Mouse (Mus musculus) stomach, postnatal 0 days (tissue): ENCODE measurements around the gene H2-Ab1. TPM values are rescaled to one million over a fixed set of nuclear protein-coding genes. Genes with fewer than 3 reads are reported as not detected.

Experiments
- ATAC-seq: fragments of 200-750 bp; cut with Nextera tagmentation; 2 replicates; pipeline ENCODE4 v1.8.0; 2017; ENCODE audit not compliant: low FRiP score, low TSS enrichment
- DNase-seq: peaks from one replicate; pipeline ENCODE4 v3.0.0-alpha.2; 2016; ENCODE audit warnings: low spot score
- H3K27ac ChIP-seq: fragments of 300-500 bp; sonication (generic); replicated peaks from 2 replicates; pipeline ENCODE4 v1.5.1; 2014; ENCODE audit warnings: mild to moderate bottlenecking, control low read depth
- H3K27me3 ChIP-seq: fragments of 300-500 bp; sonication (generic); 2 replicates; pipeline ENCODE4 v1.6.1; 2014; ENCODE audit warnings: low read length; ENCODE audit not compliant: control insufficient read depth, insufficient read depth
- H3K36me3 ChIP-seq: fragments of 300-500 bp; sonication (generic); 2 replicates; pipeline ENCODE4 v1.6.1; 2014; ENCODE audit warnings: low read length, mixed read lengths; ENCODE audit not compliant: control insufficient read depth, insufficient read depth
- H3K4me1 ChIP-seq: fragments of 300-500 bp; sonication (generic); replicated peaks from 2 replicates; pipeline ENCODE4 v1.6.1; 2014; ENCODE audit warnings: antibody characterized with exemption; ENCODE audit not compliant: control insufficient read depth, insufficient read depth
- H3K4me2 ChIP-seq: fragments of 300-500 bp; sonication (generic); replicated peaks from 2 replicates; pipeline ENCODE4 v1.6.1; 2014; ENCODE audit warnings: low read depth, mild to moderate bottlenecking, control low read depth, moderate library complexity
- H3K4me3 ChIP-seq: fragments of 300-500 bp; sonication (generic); 2 replicates; pipeline ENCODE4 v1.5.1; 2014; ENCODE audit warnings: low read depth, low read length, control low read depth
- H3K9ac ChIP-seq: fragments of 300-500 bp; sonication (generic); 2 replicates; pipeline ENCODE4 v1.6.1; 2014; ENCODE audit warnings: mild to moderate bottlenecking, low read length, control low read depth, mixed read lengths
- H3K9me3 ChIP-seq: fragments of 300-500 bp; sonication (generic); 2 replicates; pipeline ENCODE4 v1.6.1; 2016; ENCODE audit warnings: low read length; ENCODE audit not compliant: control insufficient read depth
- CTCF ChIP-seq: IDR thresholded peaks from 2 replicates; pipeline ENCODE4 v1.5.1; 2016; ENCODE audit warnings: antibody characterized with exemption, low read depth, mild to moderate bottlenecking, moderate library complexity
- EP300 ChIP-seq: optimal IDR thresholded peaks from 2 replicates; pipeline ENCODE3; 2016; ENCODE audit warnings: antibody characterized with exemption
- WGBS: fragments of 180-500 bp; shearing (Covaris S2); extraction: QIAGEN DNeasy Blood & Tissue Kit; methylation state at CpG from one replicate; pipeline ENCODE4 v1.1.7; 2014; 5-methylcytosine and 5-hydroxymethylcytosine counted together
- polyA plus RNA-seq: library from polyadenylated mRNA; unstranded; fragments of >200 nt; fragmentation: Nextera tagmentation; extraction: Ambion mirVana; gene quantifications from 2 replicates; pipeline ENCODE4 v1.2.1, GENCODE M21; 2015

The H2-Ab1 gene
- polyA plus RNA-seq, 1 experiment from 2014 or later, result 20.1 TPM

GRCm38 (mm10) chr17:34287648-34288047, 30.2 kb downstream of the H2-Ab1 start, which contains the start of gene H2-Aa:
Gene H2-Aa, minus strand, starts transcription at chr17:34287823.
- WGBS, result 14% methylated on average over 8 of the region's 8 CpGs

GRCm38 (mm10) chr17:34288131-34288530, 30.6 kb downstream of the H2-Ab1 start:
- DNase-seq (no peak), ATAC-seq (no peak)
- Histone ChIP-seq H3K4me1 (no peaks in the 10 kb centered on the region), H3K4me2 (no peak overlapping the region), H3K36me3 (no peaks in the 10 kb centered on the region), H3K27me3 (no peaks in the 10 kb centered on the region), H3K27ac (no peak overlapping the region), H3K9me3 (no peaks in the 10 kb centered on the region), H3K4me3 (no peak overlapping the region), H3K9ac (no peak overlapping the region)
- 65% methylated on average over 3 of the region's 3 CpGs for WGBS
- TF ChIP-seq CTCF (no peak), EP300 (no peak)

More at GRCm38 (mm10) chr17:34287648-34288047, 30.2 kb downstream of the H2-Ab1 start, which contains the start of gene H2-Aa:
- no peak within 1 kb of the TSS for H3K27ac ChIP-seq
- no peaks in the 10 kb centered on the region for H3K4me1 ChIP-seq
- no peaks in the 10 kb centered on the region for H3K36me3 ChIP-seq
- no peaks in the 10 kb centered on the region for H3K9me3 ChIP-seq
- H3K4me2 ChIP-seq, result no peak within 1 kb of the TSS
- no peak within 1 kb of the TSS for H3K4me3 ChIP-seq
- no peak within 1 kb of the TSS for H3K9ac ChIP-seq
- TF ChIP-seq CTCF (no peak), EP300 (no peak)
- no peaks in the 10 kb centered on the region for H3K27me3 ChIP-seq
- ATAC-seq (peak; percentile 82), DNase-seq (peak; percentile 71)

GRCm38 (mm10) chr17:34291609-34292008, 34.1 kb downstream of the H2-Ab1 start:
- H3K27ac ChIP-seq, result no peak overlapping the region
- ATAC-seq (peak; percentile 90), DNase-seq (peak; percentile 91)
- no peaks in the 10 kb centered on the region for H3K4me1 ChIP-seq
- no peaks in the 10 kb centered on the region for H3K36me3 ChIP-seq
- no peak overlapping the region for H3K4me3 ChIP-seq
- TF ChIP-seq EP300 (no peak), CTCF (no peak)
- no peaks in the 10 kb centered on the region for H3K27me3 ChIP-seq
- H3K9me3 ChIP-seq, result no peaks in the 10 kb centered on the region
- H3K9ac ChIP-seq, result no peak overlapping the region
- WGBS, result 15% methylated on average over 8 of the region's 8 CpGs
- no peak overlapping the region for H3K4me2 ChIP-seq

GRCm38 (mm10) chr17:34292570-34292969, 35.1 kb downstream of the H2-Ab1 start:
- H3K27ac ChIP-seq, result no peak overlapping the region
- no peak for TF ChIP-seq EP300
- no peak for TF ChIP-seq CTCF
- no peaks in the 10 kb centered on the region for H3K4me1 ChIP-seq
- WGBS, result 77% methylated on average over 4 of the region's 4 CpGs
- no peak overlapping the region for H3K4me2 ChIP-seq
- no peak overlapping the region for H3K9ac ChIP-seq
- ATAC-seq, result no peak
- no peak for DNase-seq
- H3K9me3 ChIP-seq, result no peaks in the 10 kb centered on the region
- H3K27me3 ChIP-seq, result no peaks in the 10 kb centered on the region
- no peak overlapping the region for H3K4me3 ChIP-seq
- no peaks in the 10 kb centered on the region for H3K36me3 ChIP-seq

- no peaks in the 10 kb centered on the region for H3K9me3 ChIP-seq
- no peaks in the 10 kb centered on the region for H3K27me3 ChIP-seq
- 36% methylated on average over 2 of the region's 2 CpGs for WGBS
- H3K4me3 ChIP-seq, result no peak overlapping the region
- H3K9ac ChIP-seq, result no peak overlapping the region
- H3K36me3 ChIP-seq, result no peaks in the 10 kb centered on the region
- no peak overlapping the region for H3K4me2 ChIP-seq
- DNase-seq, result no peak
- TF ChIP-seq CTCF (no peak), EP300 (no peak)
- no peaks in the 10 kb centered on the region for H3K4me1 ChIP-seq
- ATAC-seq, result no peak
- H3K27ac ChIP-seq, result no peak overlapping the region
Measured at GRCm38 (mm10) chr17:34293533-34293932, 36.0 kb downstream of the H2-Ab1 start.

- H3K36me3 ChIP-seq, result no peaks in the 10 kb centered on the region
- H3K4me1 ChIP-seq, result no peaks in the 10 kb centered on the region
- ATAC-seq, result no peak
- H3K9me3 ChIP-seq, result no peaks in the 10 kb centered on the region
- TF ChIP-seq CTCF (no peak), EP300 (no peak)
- no peaks in the 10 kb centered on the region for H3K27me3 ChIP-seq
- WGBS, result 68% methylated on average over 4 of the region's 4 CpGs
- H3K4me2 ChIP-seq, result no peak overlapping the region
- no peak overlapping the region for H3K4me3 ChIP-seq
- no peak for DNase-seq
- no peak overlapping the region for H3K27ac ChIP-seq
- H3K9ac ChIP-seq, result no peak overlapping the region
Measured at GRCm38 (mm10) chr17:34294249-34294648, 36.8 kb downstream of the H2-Ab1 start.
